Comparison of ENCODE assay signal across 29 mouse cellular contexts in genomic region chr8:108232326-108232725, GRCm38 (mm10).
DNase-seq lines count a peak whose midpoint lies in the region; ATAC-seq and TF ChIP-seq lines count a peak whose summit lies in the region.
"Had no signal": no experiment of that assay in that cellular context is flagged by ENCODE, and none has a peak within 500 bp of the region (broad histone marks: within the 10 kb centered on the region; RNA-seq: fewer than 3 reads in every experiment).

No protein-coding gene starts in this region.

- no peaks in the 10 kb centered on the region for H3K9me3 ChIP-seq in midbrain, embryonic 16.5 days (replicated peaks; ENCODE audit: control insufficient read depth, low read length, poor library complexity, severe bottlenecking)
- H3K9me3 ChIP-seq in midbrain, embryonic 11.5 days (ENCODE audit: control insufficient read depth, low read length) = no peaks in the 10 kb centered on the region
- H3K9me3 ChIP-seq in limb, embryonic 10.5 days (replicated peaks) = no peaks in the 10 kb centered on the region
- no peaks in the 10 kb centered on the region for H3K9me3 ChIP-seq in midbrain, postnatal 0 days (ENCODE audit: low read length)
- no peaks in the 10 kb centered on the region for H3K9me3 ChIP-seq in liver, embryonic 11.5 days (ENCODE audit: control insufficient read depth, low read length)
- H3K9me3 ChIP-seq: forebrain, embryonic 10.5 days; forebrain, embryonic 15.5 days; hindbrain, embryonic 12.5 days; liver, embryonic 12.5 days; stomach, embryonic 15.5 days had no signal

- no peak for ATAC-seq in midbrain, embryonic 16.5 days
- no peak for ATAC-seq in midbrain, embryonic 11.5 days (ENCODE audit: low FRiP score)
- no peak for ATAC-seq in midbrain, postnatal 0 days (ENCODE audit: low FRiP score)
- ATAC-seq in liver, embryonic 11.5 days (replicated peaks; ENCODE audit: low FRiP score) = no peak
- ATAC-seq: activated CD4-positive, CD25-positive, alpha-beta regulatory T cell, adult 4 months; forebrain, embryonic 15.5 days; intestine, postnatal 0 days; liver, embryonic 12.5 days; liver, postnatal 0 days had no signal

- DNase-seq in embryo, embryonic 10 days (ENCODE audit: low spot score) = peak; percentile 57
- DNase-seq in embryo, embryonic 9.5 days (ENCODE audit: extremely low spot score) = no peak
- no peak for DNase-seq in midbrain, embryonic 11.5 days (ENCODE audit: low spot score, missing footprints)
- peak; percentile 43 for DNase-seq in limb, embryonic 10.5 days (ENCODE audit: low spot score)
- DNase-seq in midbrain, postnatal 0 days (ENCODE audit: low spot score) = no peak
- no peak for DNase-seq in liver, embryonic 11.5 days (ENCODE audit: low spot score)
- no peak for DNase-seq in lung, postnatal 36 days
- DNase-seq: adrenal gland, adult 2 months; adrenal gland, postnatal 36 days; cerebellum, adult 18-20 months; cerebellum, postnatal 10 days; gastrocnemius, postnatal 10 days; heart, postnatal 14 days; kidney, postnatal 14 days; liver, postnatal 0 days; lung, postnatal 4 days; right cerebral cortex, postnatal 25 days; thymus, postnatal 14 days had no signal

- no peaks in the 10 kb centered on the region for H3K27me3 ChIP-seq in midbrain, embryonic 16.5 days (ENCODE audit: control insufficient read depth, insufficient read depth, low read depth, low read length)
- H3K27me3 ChIP-seq in midbrain, embryonic 11.5 days (ENCODE audit: control insufficient read depth, insufficient read depth, low read length) = no peaks in the 10 kb centered on the region
- H3K27me3 ChIP-seq in limb, embryonic 10.5 days (ENCODE audit: low read depth, poor library complexity, severe bottlenecking) = no peaks in the 10 kb centered on the region
- no peaks in the 10 kb centered on the region for H3K27me3 ChIP-seq in midbrain, postnatal 0 days (ENCODE audit: insufficient read depth, low read length)
- no peaks in the 10 kb centered on the region for H3K27me3 ChIP-seq in liver, embryonic 11.5 days (replicated peaks; ENCODE audit: control insufficient read depth, insufficient read depth, low read length)
- H3K27me3 ChIP-seq: CH12.LX; forebrain, embryonic 15.5 days; liver, embryonic 12.5 days; megakaryocyte, embryonic 14.5 days; stomach, embryonic 15.5 days had no signal

- 72% methylated on average over 7 of the region's 7 CpGs for WGBS in midbrain, embryonic 16.5 days
- 82% methylated on average over 7 of the region's 7 CpGs for WGBS in midbrain, embryonic 11.5 days
- 54% methylated on average over 7 of the region's 7 CpGs for WGBS in limb, embryonic 10.5 days
- 67% methylated on average over 7 of the region's 7 CpGs for whole genome bisulfite sequencing in midbrain, postnatal 0 days
- 70% methylated on average over 7 of the region's 7 CpGs for WGBS in liver, embryonic 11.5 days

- TF ChIP-seq CTCF in midbrain, postnatal 0 days (IDR thresholded peaks at IDR 0.05) = no peak; the same call in 1 of the 2 replicates

- no peak overlapping the region for H3K9ac ChIP-seq in midbrain, embryonic 16.5 days (ENCODE audit: low read depth, low read length)
- H3K9ac ChIP-seq in midbrain, embryonic 11.5 days (ENCODE audit: low read length) = no peak overlapping the region
- no peak overlapping the region for H3K9ac ChIP-seq in midbrain, postnatal 0 days (replicated peaks; ENCODE audit: low read length, poor library complexity, severe bottlenecking)
- H3K9ac ChIP-seq in liver, embryonic 11.5 days (ENCODE audit: low read depth, low read length) = no peak overlapping the region
- H3K9ac ChIP-seq: forebrain, embryonic 15.5 days; hindbrain, embryonic 12.5 days; liver, embryonic 12.5 days; liver, postnatal 0 days; stomach, embryonic 15.5 days had no signal

- H3K36me3 ChIP-seq in midbrain, embryonic 16.5 days (ENCODE audit: control insufficient read depth, insufficient read depth, low read length) = no peaks in the 10 kb centered on the region
- H3K36me3 ChIP-seq in midbrain, embryonic 11.5 days (ENCODE audit: control insufficient read depth, insufficient read depth, low read length) = no peaks in the 10 kb centered on the region
- no peaks in the 10 kb centered on the region for H3K36me3 ChIP-seq in limb, embryonic 10.5 days
- no peaks in the 10 kb centered on the region for H3K36me3 ChIP-seq in midbrain, postnatal 0 days (ENCODE audit: insufficient read depth, low read length)
- H3K36me3 ChIP-seq in liver, embryonic 11.5 days (ENCODE audit: control insufficient read depth, insufficient read depth, low read length) = no peaks in the 10 kb centered on the region
- H3K36me3 ChIP-seq: forebrain, embryonic 10.5 days; forebrain, embryonic 15.5 days; hindbrain, embryonic 12.5 days; liver, embryonic 12.5 days; stomach, embryonic 15.5 days had no signal

- H3K4me1 ChIP-seq in midbrain, embryonic 16.5 days (ENCODE audit: control insufficient read depth, insufficient read depth, low read length) = 0 out of 2 replicates have a peak, but pooled peaks cover 4% of the 10 kb centered on the region
- peaks cover 5% of the 10 kb centered on the region for H3K4me1 ChIP-seq in midbrain, embryonic 11.5 days (ENCODE audit: control insufficient read depth, insufficient read depth, low read length)
- peaks cover 44% of the 10 kb centered on the region for H3K4me1 ChIP-seq in limb, embryonic 10.5 days
- no peaks in the 10 kb centered on the region for H3K4me1 ChIP-seq in midbrain, postnatal 0 days (ENCODE audit: insufficient read depth, low read length)
- no peaks in the 10 kb centered on the region for H3K4me1 ChIP-seq in liver, embryonic 11.5 days (replicated peaks; ENCODE audit: control insufficient read depth, insufficient read depth, low read length)
- H3K4me1 ChIP-seq: liver, embryonic 12.5 days; megakaryocyte, embryonic 14.5 days; stomach, embryonic 15.5 days had no signal

- no peak overlapping the region for H3K4me3 ChIP-seq in midbrain, embryonic 16.5 days (ENCODE audit: low read depth, low read length)
- no peak overlapping the region for H3K4me3 ChIP-seq in midbrain, embryonic 11.5 days (ENCODE audit: low read depth, low read length)
- no peak overlapping the region for H3K4me3 ChIP-seq in limb, embryonic 10.5 days
- no peak overlapping the region for H3K4me3 ChIP-seq in midbrain, postnatal 0 days (ENCODE audit: low read depth, low read length)
- H3K4me3 ChIP-seq in liver, embryonic 11.5 days (ENCODE audit: low read depth, low read length) = no peak overlapping the region
- H3K4me3 ChIP-seq: forebrain, embryonic 10.5 days; forebrain, embryonic 15.5 days; hindbrain, embryonic 12.5 days; left cerebral cortex, adult 2 months; liver, embryonic 12.5 days; megakaryocyte, embryonic 14.5 days; stomach, embryonic 15.5 days had no signal

- H3K4me2 ChIP-seq in midbrain, embryonic 16.5 days (ENCODE audit: low read length) = no peak overlapping the region
- H3K4me2 ChIP-seq in midbrain, embryonic 11.5 days = no peak overlapping the region
- no peak overlapping the region for H3K4me2 ChIP-seq in midbrain, postnatal 0 days (ENCODE audit: low read depth, low read length, poor library complexity, severe bottlenecking)
- no peak overlapping the region for H3K4me2 ChIP-seq in liver, embryonic 11.5 days
- H3K4me2 ChIP-seq: forebrain, embryonic 15.5 days; hindbrain, embryonic 12.5 days; liver, embryonic 12.5 days; stomach, embryonic 15.5 days had no signal

- peak overlapping the region; percentile 2; the same call in 1 of the 2 replicates for H3K27ac ChIP-seq in midbrain, embryonic 16.5 days (ENCODE audit: low read length)
- no peak overlapping the region for H3K27ac ChIP-seq in midbrain, embryonic 11.5 days (ENCODE audit: low read depth, low read length)
- peak overlapping the region; percentile 62; the same call in 1 of the 2 replicates for H3K27ac ChIP-seq in limb, embryonic 10.5 days
- peak overlapping the region; percentile 55 for H3K27ac ChIP-seq in midbrain, postnatal 0 days (ENCODE audit: low read depth, low read length)
- no peak overlapping the region for H3K27ac ChIP-seq in liver, embryonic 11.5 days (ENCODE audit: low read depth, low read length)
- H3K27ac ChIP-seq: forebrain, embryonic 10.5 days; forebrain, embryonic 15.5 days; hindbrain, embryonic 12.5 days; left cerebral cortex, adult 2 months; liver, embryonic 12.5 days; stomach, embryonic 15.5 days had no signal

Comparison
In these comparisons a context has a peak if more than half of its experiments do, and no peak if none do; other contexts are left out.
1. DNase-seq: peak in embryo, embryonic 10 days (single experiment) and limb, embryonic 10.5 days (single experiment); none in embryo, embryonic 9.5 days (single experiment), midbrain, embryonic 11.5 days (single experiment), midbrain, postnatal 0 days (single experiment), liver, embryonic 11.5 days (single experiment) and lung, postnatal 36 days (single experiment).
2. H3K27ac ChIP-seq: peak in midbrain, embryonic 16.5 days (single experiment), limb, embryonic 10.5 days (single experiment) and midbrain, postnatal 0 days (single experiment); none in midbrain, embryonic 11.5 days (single experiment) and liver, embryonic 11.5 days (single experiment).